Mouse (Mus musculus) kidney, adult 2 months (tissue): ENCODE measurements at regions not wholly inside any gene's neighbourhood (a gene's known extent, or its start where the extent isn't known, plus 50 kb on each side); places are given as distances from the start of the nearest gene placed in this dataset.

ENCODE experiments used
- CTCF ChIP-seq: fragments of 200-500 bp; conservative IDR thresholded peaks from 2 replicates; pipeline ENCODE4 v1.5.1; 2011; ENCODE audit warnings: low read depth, mild to moderate bottlenecking, control low read depth, low read length, moderate library complexity, mixed read lengths; ENCODE audit not compliant: insufficient read depth, insufficient read length
- POLR2A ChIP-seq: fragments of 200-500 bp; IDR thresholded peaks from one replicate; pipeline ENCODE4 v1.6.1; 2011; ENCODE audit warnings: low read depth, low read length, control low read depth

- no peak for TF ChIP-seq CTCF
- no peak for TF ChIP-seq POLR2A
Observed at GRCm38 (mm10) chr13:28848305-28848704, 105.2 kb downstream of the Sox4 start.
